Mouse (Mus musculus) limb, embryonic 10.5 days (tissue): ENCODE measurements around the gene Ddx6. TPM values are rescaled to one million over a fixed set of nuclear protein-coding genes. Genes with fewer than 3 reads are reported as not detected.
"Not testable (repeated sequence)": the region's sequence is repeated elsewhere in the genome, so short reads cannot be mapped to it uniquely, and the experiment has no call there.

Source experiments
- DNase-seq: peaks from one replicate; pipeline ENCODE4 v3.0.0-alpha.2; 2017; ENCODE audit warnings: low spot score
- H3K27ac ChIP-seq: fragments of 300-500 bp; sonication (generic); 2 replicates; pipeline ENCODE4 v1.5.1; 2016; ENCODE audit warnings: mild to moderate bottlenecking
- H3K27me3 ChIP-seq: fragments of 300-500 bp; sonication (generic); 2 replicates; pipeline ENCODE4 v1.6.1; 2016; ENCODE audit warnings: low read depth, mild to moderate bottlenecking; ENCODE audit not compliant: poor library complexity, severe bottlenecking
- H3K36me3 ChIP-seq: fragments of 300-500 bp; sonication (generic); 2 replicates; pipeline ENCODE4 v1.6.1; 2016; ENCODE audit warnings: mild to moderate bottlenecking, moderate library complexity
- H3K4me1 ChIP-seq: fragments of 300-500 bp; sonication (generic); 2 replicates; pipeline ENCODE4 v1.6.1; 2016
- H3K4me3 ChIP-seq: fragments of 300-500 bp; sonication (generic); 2 replicates; pipeline ENCODE4 v1.5.1; 2016; ENCODE audit warnings: mild to moderate bottlenecking, moderate library complexity
- H3K9me3 ChIP-seq: fragments of 300-500 bp; sonication (generic); replicated peaks from 2 replicates; pipeline ENCODE4 v1.6.1; 2016; ENCODE audit warnings: mild to moderate bottlenecking
- WGBS: fragments of 180-500 bp; shearing (Covaris S2); methylation state at CpG from one replicate; pipeline ENCODE4 v1.1.7; 2016; 5-methylcytosine and 5-hydroxymethylcytosine counted together
- polyA plus RNA-seq: library from polyadenylated mRNA; unstranded; fragments of >200 nt; fragmentation: Nextera tagmentation; extraction: Ambion mirVana; gene quantifications from 2 replicates; pipeline ENCODE4 v1.2.1, GENCODE M21; 2016

The Ddx6 gene
- polyA plus RNA-seq, 1 experiment from 2014 or later: 23.3 TPM

DNA sequence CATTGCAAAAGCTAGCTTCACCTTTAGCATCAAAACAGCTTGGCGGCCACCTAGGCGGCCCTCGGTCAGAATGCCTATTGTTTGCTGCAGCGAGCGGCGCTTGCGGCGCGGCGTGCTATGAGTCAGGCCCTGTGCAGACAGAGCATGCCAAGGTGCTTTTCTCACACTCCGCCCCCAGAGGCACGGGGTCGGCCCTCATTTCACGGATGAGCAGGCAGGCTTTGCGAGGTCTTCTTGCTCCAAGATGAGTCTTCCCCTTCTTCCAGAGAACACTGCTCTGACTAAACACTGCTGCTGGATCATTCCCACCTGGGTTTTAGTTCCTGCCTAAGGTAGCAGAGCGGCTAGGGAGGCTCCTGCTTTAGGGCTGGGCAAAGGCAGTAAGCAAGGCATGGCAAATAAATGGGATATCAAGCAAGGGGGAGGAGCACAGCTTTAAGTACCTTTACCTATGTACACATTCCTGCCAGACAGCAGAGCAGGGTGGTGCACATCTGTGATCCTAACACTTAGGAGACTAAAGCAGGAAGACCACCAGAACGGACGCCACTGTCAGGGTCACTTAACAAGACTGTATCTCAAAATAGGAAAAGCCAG lies 5.7 kb upstream of the Ddx6 start:
- H3K4me1 ChIP-seq: peaks cover 27% of the 10 kb centered on the region
- H3K9me3 ChIP-seq: no peaks in the 10 kb centered on the region
- peak; percentile 62 for DNase-seq
- H3K36me3 ChIP-seq: no peaks in the 10 kb centered on the region
- H3K27ac ChIP-seq: peak overlapping the region; percentile 33; the same call in 1 of the 2 replicates
- 7% methylated on average over 18 of the region's 18 CpGs for WGBS
- peak overlapping the region; percentile 30 for H3K4me3 ChIP-seq
- H3K27me3 ChIP-seq: peaks cover 5% of the 10 kb centered on the region; the same call in 1 of the 2 replicates

GRCm38 (mm10) chr9:44599616-44600015 lies 5.1 kb upstream of the Ddx6 start:
- H3K4me3 ChIP-seq: peak overlapping the region; percentile 30; the same call in 1 of the 2 replicates
- no peak overlapping the region for H3K27ac ChIP-seq
- 43% methylated on average over 5 of the region's 6 CpGs for WGBS

GRCm38 (mm10) chr9:44600801-44601200 lies 3.9 kb upstream of the Ddx6 start:
- H3K27ac ChIP-seq: no peak overlapping the region
- no peaks in the 10 kb centered on the region for H3K9me3 ChIP-seq
- no peak for DNase-seq
- H3K4me3 ChIP-seq: no peak overlapping the region
- peaks cover 5% of the 10 kb centered on the region; the same call in 1 of the 2 replicates for H3K27me3 ChIP-seq
- peaks cover 27% of the 10 kb centered on the region for H3K4me1 ChIP-seq
- WGBS: 84% methylated on average over 6 of the region's 6 CpGs
- H3K36me3 ChIP-seq: no peaks in the 10 kb centered on the region

More at GRCm38 (mm10) chr9:44599616-44600015, 5.1 kb upstream of the Ddx6 start:
- Histone ChIP-seq H3K36me3 (no peaks in the 10 kb centered on the region), H3K9me3 (no peaks in the 10 kb centered on the region), H3K27me3 (peaks cover 5% of the 10 kb centered on the region; the same call in 1 of the 2 replicates), H3K4me1 (peaks cover 27% of the 10 kb centered on the region)
- DNase-seq: no peak

DNA sequence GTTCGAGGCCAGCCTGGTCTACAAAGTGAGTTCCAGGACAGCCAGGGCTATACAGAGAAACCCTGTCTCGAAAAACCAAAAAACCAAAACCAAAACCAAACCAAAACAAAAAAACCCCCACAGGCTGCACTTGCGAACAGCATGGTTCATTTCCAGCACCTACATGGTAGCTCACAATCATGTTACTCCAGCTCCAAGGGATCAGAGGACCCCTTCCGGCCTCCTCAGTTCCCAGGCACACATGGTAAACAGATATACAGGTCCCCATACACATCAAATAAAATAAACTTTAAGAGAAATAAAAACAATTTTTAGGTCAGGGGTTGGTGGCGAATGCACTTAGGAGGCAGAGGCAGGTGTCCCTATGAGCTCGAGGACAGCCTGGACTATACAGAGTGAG lies 1.9 kb upstream of the Ddx6 start:
- 84% methylated on average over 6 of the region's 6 CpGs for WGBS
- Histone ChIP-seq H3K4me3 (peak overlapping the region; percentile 93), H3K4me1 (peaks cover 39% of the 10 kb centered on the region), H3K27me3 (peaks cover 3% of the 10 kb centered on the region; the same call in 1 of the 2 replicates), H3K36me3 (peaks cover 9% of the 10 kb centered on the region), H3K27ac (peak overlapping the region; percentile 100), H3K9me3 (no peaks in the 10 kb centered on the region)
- DNase-seq: no peak

- Histone ChIP-seq H3K27me3 (no peaks in the 10 kb centered on the region), H3K4me3 (peak overlapping the region; percentile 93), H3K9me3 (no peaks in the 10 kb centered on the region), H3K4me1 (peaks cover 35% of the 10 kb centered on the region), H3K36me3 (peaks cover 18% of the 10 kb centered on the region), H3K27ac (peak overlapping the region; percentile 100)
- WGBS: under 1% methylated on average over 38 of the region's 38 CpGs
- peak; percentile 59 for DNase-seq
Observed at GRCm38 (mm10) chr9:44603454-44604289, 1.0 kb upstream of the Ddx6 start.

GRCm38 (mm10) chr9:44604290-44604778 lies 358 bp upstream of the Ddx6 start:
- peaks cover 25% of the 10 kb centered on the region for H3K36me3 ChIP-seq
- 0% methylated on average over 64 of the region's 65 CpGs for WGBS
- peaks cover 28% of the 10 kb centered on the region for H3K4me1 ChIP-seq

DNA sequence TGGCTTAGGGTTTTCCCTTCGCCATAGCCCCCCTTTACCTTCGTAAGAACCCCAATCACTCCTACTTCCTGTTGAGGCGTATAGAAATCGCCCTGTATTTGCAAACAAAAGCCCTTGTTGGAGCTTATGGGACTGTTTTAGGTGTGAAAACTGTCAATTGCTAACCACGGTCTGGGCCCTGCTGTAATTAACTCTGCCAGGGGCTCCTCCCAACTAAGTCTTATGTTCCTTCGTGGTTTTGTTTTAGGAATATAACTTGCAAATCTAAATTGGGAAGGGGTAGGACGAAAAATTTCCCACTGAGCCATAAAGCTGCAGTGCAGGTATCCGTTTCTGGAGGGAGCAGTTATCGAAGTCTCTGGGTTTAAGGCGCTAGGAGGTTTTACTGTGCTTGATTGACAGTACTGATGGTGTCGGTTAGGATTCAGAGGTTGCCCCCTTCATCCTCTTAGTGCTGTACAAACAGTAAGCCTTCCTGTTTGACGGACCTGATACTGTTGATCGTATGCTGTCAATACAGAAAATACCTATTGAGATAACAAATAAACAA lies 999 bp downstream of the Ddx6 start:
- H3K4me1 ChIP-seq: peaks cover 19% of the 10 kb centered on the region
- no peaks in the 10 kb centered on the region for H3K9me3 ChIP-seq
- no peaks in the 10 kb centered on the region for H3K27me3 ChIP-seq
- no peak for DNase-seq
- peaks cover 38% of the 10 kb centered on the region for H3K36me3 ChIP-seq
- H3K27ac ChIP-seq: peak overlapping the region; percentile 100
- H3K4me3 ChIP-seq: peak overlapping the region; percentile 93
- WGBS: 2% methylated on average over 13 of the region's 13 CpGs

More at GRCm38 (mm10) chr9:44604290-44604778, 358 bp upstream of the Ddx6 start:
- Histone ChIP-seq H3K27me3 (no peaks in the 10 kb centered on the region), H3K4me3 (peak overlapping the region; percentile 93), H3K9me3 (no peaks in the 10 kb centered on the region), H3K27ac (peak overlapping the region; percentile 100)
- peak; percentile 89 for DNase-seq

GRCm38 (mm10) chr9:44606646-44607045 lies 2.0 kb downstream of the Ddx6 start:
- WGBS: 88% methylated on average over 4 of the region's 4 CpGs
- no peaks in the 10 kb centered on the region for H3K9me3 ChIP-seq
- peaks cover 48% of the 10 kb centered on the region for H3K36me3 ChIP-seq
- no peak overlapping the region for H3K27ac ChIP-seq
- peak overlapping the region; percentile 93 for H3K4me3 ChIP-seq
- no peaks in the 10 kb centered on the region for H3K27me3 ChIP-seq
- no peak for DNase-seq
- H3K4me1 ChIP-seq: peaks cover 19% of the 10 kb centered on the region

DNA sequence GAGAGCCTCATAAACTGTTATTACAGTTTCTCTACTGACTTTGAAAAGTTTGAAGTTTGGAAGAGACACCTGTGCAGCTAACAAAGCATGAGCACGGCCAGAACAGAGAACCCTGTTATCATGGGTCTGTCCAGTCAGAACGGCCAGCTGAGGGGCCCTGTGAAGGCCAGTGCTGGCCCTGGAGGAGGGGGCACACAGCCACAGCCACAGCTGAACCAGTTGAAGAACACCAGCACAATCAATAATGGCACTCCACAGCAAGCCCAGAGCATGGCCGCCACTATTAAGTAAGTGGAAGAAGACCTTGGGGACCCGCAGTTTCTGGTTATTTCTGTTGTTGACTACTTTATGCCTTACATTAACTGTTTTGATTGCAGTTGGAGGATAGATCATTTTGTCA lies 2.6 kb downstream of the Ddx6 start:
- WGBS: 84% methylated on average over 4 of the region's 4 CpGs
- no peaks in the 10 kb centered on the region for H3K27me3 ChIP-seq
- no peak overlapping the region for H3K27ac ChIP-seq
- peaks cover 19% of the 10 kb centered on the region for H3K4me1 ChIP-seq
- peak overlapping the region; percentile 18; the same call in 1 of the 2 replicates for H3K4me3 ChIP-seq
- no peaks in the 10 kb centered on the region for H3K9me3 ChIP-seq
- DNase-seq: no peak
- peaks cover 54% of the 10 kb centered on the region for H3K36me3 ChIP-seq

GRCm38 (mm10) chr9:44610371-44610770 lies 5.7 kb downstream of the Ddx6 start:
- DNase-seq: no peak
- H3K36me3 ChIP-seq: peaks cover 85% of the 10 kb centered on the region
- H3K27me3 ChIP-seq: no peaks in the 10 kb centered on the region
- peaks cover 11% of the 10 kb centered on the region; the same call in 1 of the 2 replicates for H3K4me1 ChIP-seq
- WGBS: 99% methylated on average over 25 of the region's 25 CpGs
- no peaks in the 10 kb centered on the region for H3K9me3 ChIP-seq
- no peak overlapping the region for H3K27ac ChIP-seq
- H3K4me3 ChIP-seq: no peak overlapping the region

DNA sequence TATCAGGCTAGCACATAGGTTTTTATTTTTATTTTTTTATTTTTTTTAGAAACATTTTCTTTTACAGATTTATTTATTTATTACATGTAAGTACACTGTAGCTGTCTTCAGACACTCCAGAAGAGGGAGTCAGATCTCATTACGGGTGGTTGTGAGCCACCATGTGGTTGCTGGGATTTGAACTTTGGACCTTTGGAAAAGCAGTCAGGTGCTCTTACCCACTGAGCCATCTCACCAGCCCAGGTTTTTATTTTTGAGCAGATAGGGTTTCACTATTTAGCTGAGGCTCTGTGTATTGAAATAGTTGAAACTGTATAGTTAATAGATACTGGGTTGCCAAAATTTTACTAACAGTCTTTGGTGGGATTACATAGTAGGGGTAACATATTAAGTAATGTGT lies 8.4 kb downstream of the Ddx6 start:
- H3K4me1 ChIP-seq, H3K4me3 ChIP-seq, H3K27ac ChIP-seq, H3K9me3 ChIP-seq, DNase-seq, H3K27me3 ChIP-seq: not testable (repeated sequence)
- peaks cover 100% of the 10 kb centered on the region for H3K36me3 ChIP-seq
- WGBS: 82% methylated on average over 1 of the region's 1 CpGs

DNA sequence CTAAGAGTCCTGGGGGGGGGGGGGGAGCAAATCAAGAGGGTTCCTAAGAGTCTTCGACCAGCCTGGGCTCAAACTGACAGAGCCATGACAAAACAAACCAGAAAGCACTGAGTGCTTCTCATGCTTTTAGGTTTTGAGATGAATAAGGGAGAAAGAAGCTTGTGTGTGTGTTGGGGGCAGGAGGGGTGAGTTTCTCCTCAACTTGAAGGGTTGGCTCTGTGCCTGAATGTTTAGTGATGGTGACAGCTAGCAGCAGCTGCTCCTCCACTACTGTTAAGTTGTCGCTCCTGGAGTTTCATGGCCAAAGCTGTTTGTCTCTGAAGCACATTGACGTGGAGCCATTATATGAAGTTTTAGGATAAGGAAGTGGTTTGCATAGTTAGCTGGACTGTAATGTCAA lies 16.4 kb downstream of the Ddx6 start:
- H3K9me3 ChIP-seq: no peaks in the 10 kb centered on the region
- WGBS: 94% methylated on average over 3 of the region's 3 CpGs
- H3K4me3 ChIP-seq: no peak overlapping the region
- H3K36me3 ChIP-seq: peaks cover 100% of the 10 kb centered on the region
- H3K27me3 ChIP-seq: no peaks in the 10 kb centered on the region
- DNase-seq: no peak
- H3K4me1 ChIP-seq: no peaks in the 10 kb centered on the region
- H3K27ac ChIP-seq: no peak overlapping the region

GRCm38 (mm10) chr9:44624390-44624789 lies 19.7 kb downstream of the Ddx6 start:
- WGBS: 75% methylated on average over 5 of the region's 5 CpGs

More at GRCm38 (mm10) chr9:44624390-44624789, 19.7 kb downstream of the Ddx6 start:
- H3K4me1 ChIP-seq: no peaks in the 10 kb centered on the region
- no peaks in the 10 kb centered on the region for H3K9me3 ChIP-seq
- H3K4me3 ChIP-seq: no peak overlapping the region
- no peak overlapping the region for H3K27ac ChIP-seq
- no peak for DNase-seq
- peaks cover 100% of the 10 kb centered on the region for H3K36me3 ChIP-seq
- no peaks in the 10 kb centered on the region for H3K27me3 ChIP-seq
